9 mouse cellular contexts compared by ENCODE assay signal in the genomic region with DNA sequence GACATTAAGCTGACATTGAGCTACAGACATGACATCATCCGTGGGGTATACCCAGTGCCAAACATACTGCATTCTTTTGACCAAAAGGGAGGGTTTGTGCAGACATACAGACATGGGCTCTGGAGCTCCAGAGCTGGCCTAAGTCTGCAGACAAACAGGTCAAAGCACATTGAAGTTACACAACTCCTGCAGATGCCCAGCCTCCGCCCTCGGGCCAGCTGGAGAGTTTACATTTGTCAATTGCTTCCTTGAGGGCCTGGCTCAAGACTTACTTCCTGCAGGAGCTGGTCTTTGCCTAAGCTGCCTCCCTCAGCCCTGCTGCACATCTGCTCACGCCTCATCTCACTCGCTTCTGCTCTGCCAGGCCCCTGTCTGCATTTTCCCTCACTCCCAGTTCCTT.
DNase-seq lines count a peak whose midpoint lies in the region; ATAC-seq and TF ChIP-seq lines count a peak whose summit lies in the region.
"Had no signal": no experiment of that assay in that cellular context is flagged by ENCODE, and none has a peak within 500 bp of the region (broad histone marks: within the 10 kb centered on the region; RNA-seq: fewer than 3 reads in every experiment).

No protein-coding gene starts in this region.

- no peak overlapping the region for H3K4me2 ChIP-seq in liver, embryonic 11.5 days
- H3K4me2 ChIP-seq: limb, embryonic 15.5 days had no signal

- no peak overlapping the region for H3K9ac ChIP-seq in liver, adult 2 months (ENCODE audit: low read depth, low read length)
- no peak overlapping the region for H3K9ac ChIP-seq in liver, embryonic 11.5 days (ENCODE audit: low read depth, low read length)
- H3K9ac ChIP-seq: limb, embryonic 15.5 days had no signal

- no peaks in the 10 kb centered on the region for H3K27me3 ChIP-seq in liver, adult 2 months (ENCODE audit: control insufficient read depth, insufficient read depth, low read length)
- no peaks in the 10 kb centered on the region for H3K27me3 ChIP-seq in liver, embryonic 11.5 days (replicated peaks; ENCODE audit: control insufficient read depth, insufficient read depth, low read length)
- no peaks in the 10 kb centered on the region for H3K27me3 ChIP-seq in heart, embryonic 10.5 days (ENCODE audit: insufficient read depth, poor library complexity, severe bottlenecking)
- H3K27me3 ChIP-seq in thymus, adult 2 months (ENCODE audit: control insufficient read depth, insufficient read depth, low read length), result no peaks in the 10 kb centered on the region
- H3K27me3 ChIP-seq: limb, embryonic 15.5 days had no signal

- no peak for TF ChIP-seq POLR2A in liver, adult 2 months (IDR thresholded peaks at IDR 0.05; ENCODE audit: extremely low read depth, insufficient read depth, low read length)
- no peak for TF ChIP-seq POLR2A in thymus, adult 2 months (IDR thresholded peaks at IDR 0.05; ENCODE audit: control insufficient read depth, extremely low read depth, insufficient read depth, low read length, poor library complexity)

- no peak for TF ChIP-seq CTCF in liver, adult 2 months (IDR thresholded peaks at IDR 0.05; ENCODE audit: low read depth, low read length)
- no peak for TF ChIP-seq CTCF in thymus, adult 2 months (IDR thresholded peaks at IDR 0.05; ENCODE audit: borderline replicate concordance, control insufficient read depth, extremely low read depth, insufficient read depth, low read length, poor library complexity)

- H3K4me3 ChIP-seq in liver, adult 2 months (ENCODE audit: insufficient read depth, low read depth, low read length), result no peak overlapping the region
- no peak overlapping the region for H3K4me3 ChIP-seq in liver, embryonic 11.5 days (ENCODE audit: low read depth, low read length)
- H3K4me3 ChIP-seq in heart, embryonic 10.5 days, result no peak overlapping the region
- H3K4me3 ChIP-seq in thymus, adult 2 months (ENCODE audit: control insufficient read depth, insufficient read depth, low read length), result no peak overlapping the region
- H3K4me3 ChIP-seq: limb, embryonic 15.5 days had no signal

- no peaks in the 10 kb centered on the region for H3K36me3 ChIP-seq in liver, adult 2 months (ENCODE audit: control insufficient read depth, insufficient read depth, low read length)
- H3K36me3 ChIP-seq in liver, embryonic 11.5 days (ENCODE audit: control insufficient read depth, insufficient read depth, low read length), result no peaks in the 10 kb centered on the region
- no peaks in the 10 kb centered on the region for H3K36me3 ChIP-seq in heart, embryonic 10.5 days
- no peaks in the 10 kb centered on the region for H3K36me3 ChIP-seq in thymus, adult 2 months (ENCODE audit: control insufficient read depth, insufficient read depth, low read length)
- H3K36me3 ChIP-seq: limb, embryonic 15.5 days had no signal

- no peaks in the 10 kb centered on the region for H3K4me1 ChIP-seq in liver, adult 2 months (ENCODE audit: control insufficient read depth, insufficient read depth, low read length)
- no peaks in the 10 kb centered on the region for H3K4me1 ChIP-seq in liver, embryonic 11.5 days (replicated peaks; ENCODE audit: control insufficient read depth, insufficient read depth, low read length)
- H3K4me1 ChIP-seq in heart, embryonic 10.5 days, result peaks cover 22% of the 10 kb centered on the region
- H3K4me1 ChIP-seq in thymus, adult 2 months (replicated peaks; ENCODE audit: control insufficient read depth, insufficient read depth, low read length), result no peaks in the 10 kb centered on the region

- no peak for ATAC-seq in liver, embryonic 11.5 days (replicated peaks; ENCODE audit: low FRiP score)

- H3K9me3 ChIP-seq in liver, embryonic 11.5 days (ENCODE audit: control insufficient read depth, low read length), result no peaks in the 10 kb centered on the region
- H3K9me3 ChIP-seq in heart, embryonic 10.5 days, result no peaks in the 10 kb centered on the region
- H3K9me3 ChIP-seq: limb, embryonic 15.5 days had no signal

- DNase-seq in liver, adult 2 months (ENCODE audit: extremely low read depth, low read depth, low spot score), result peak; percentile 6
- no peak for DNase-seq in liver, embryonic 11.5 days (ENCODE audit: low spot score)
- peak; percentile 69 for DNase-seq in embryo, embryonic 10 days (ENCODE audit: low spot score)
- peak; percentile 79 for DNase-seq in heart, embryonic 10.5 days (ENCODE audit: low spot score)
- DNase-seq in left cerebral cortex, postnatal 4 days, result peak; percentile 27
- peak; percentile 60 for DNase-seq in skeletal muscle tissue, adult 2 months (ENCODE audit: low read depth, low spot score)
- DNase-seq in thymus, adult 2 months, result no peak
- no peak for DNase-seq in T-cell, adult 2 months (ENCODE audit: low spot score)

- no peaks in the 10 kb centered on the region for H3K79me2 ChIP-seq in liver, adult 2 months (ENCODE audit: control insufficient read depth, insufficient read depth, low read length)

- 41% methylated on average over 5 of the region's 5 CpGs for WGBS in liver, adult 2 months
- 29% methylated on average over 5 of the region's 5 CpGs for WGBS in liver, embryonic 11.5 days
- WGBS in heart, embryonic 10.5 days, result 24% methylated on average over 5 of the region's 5 CpGs
- WGBS in thymus, adult 2 months, result 66% methylated on average over 5 of the region's 5 CpGs

- intact Hi-C loops in left cerebral cortex, postnatal 4 days (cut with DNase I), result no loop called here

- no peak overlapping the region for H3K27ac ChIP-seq in liver, adult 2 months (replicated peaks; ENCODE audit: insufficient read depth, low read depth, low read length)
- no peak overlapping the region for H3K27ac ChIP-seq in liver, embryonic 11.5 days (ENCODE audit: low read depth, low read length)
- H3K27ac ChIP-seq in heart, embryonic 10.5 days, result peak overlapping the region; percentile 39; the same call in 1 of the 2 replicates
- H3K27ac ChIP-seq in thymus, adult 2 months (ENCODE audit: control insufficient read depth, insufficient read depth, low read length), result no peak overlapping the region
- H3K27ac ChIP-seq: limb, embryonic 15.5 days had no signal

Comparison
In these comparisons a context has a peak if more than half of its experiments do, and no peak if none do; other contexts are left out.
1. DNase-seq: peak in liver, adult 2 months (single experiment), embryo, embryonic 10 days (single experiment), heart, embryonic 10.5 days (single experiment), left cerebral cortex, postnatal 4 days (single experiment) and skeletal muscle tissue, adult 2 months (single experiment); none in liver, embryonic 11.5 days (single experiment), thymus, adult 2 months (single experiment) and T-cell, adult 2 months (single experiment).